Mouse (Mus musculus) forebrain, embryonic 12.5 days (tissue): ENCODE data around the gene Tnk1. TPM values are rescaled to one million over a fixed set of nuclear protein-coding genes. Genes with fewer than 3 reads are reported as not detected.
"Not testable (repeated sequence)": the region's sequence is repeated elsewhere in the genome, so short reads cannot be mapped to it uniquely, and the experiment has no call there.

Experiments used
- ATAC-seq: fragments of 200-750 bp; cut with Nextera tagmentation; 2 replicates; pipeline ENCODE4 v1.8.0; 2017; ENCODE audit warnings: moderate TSS enrichment; ENCODE audit not compliant: low FRiP score
- H3K27ac ChIP-seq: fragments of 300-500 bp; sonication (generic); 2 replicates; pipeline ENCODE4 v1.5.1; 2016; ENCODE audit warnings: mild to moderate bottlenecking
- H3K27me3 ChIP-seq: fragments of 300-500 bp; sonication (generic); 2 replicates; pipeline ENCODE4 v1.6.1; 2016; ENCODE audit warnings: mild to moderate bottlenecking
- H3K36me3 ChIP-seq: fragments of 300-500 bp; sonication (generic); replicated peaks from 2 replicates; pipeline ENCODE4 v1.6.1; 2016; ENCODE audit warnings: mild to moderate bottlenecking
- H3K4me1 ChIP-seq: fragments of 300-500 bp; sonication (generic); 2 replicates; pipeline ENCODE4 v1.6.1; 2016
- H3K4me2 ChIP-seq: fragments of 300-500 bp; sonication (generic); 2 replicates; pipeline ENCODE4 v1.6.1; 2016; ENCODE audit warnings: mild to moderate bottlenecking, moderate library complexity
- H3K4me3 ChIP-seq: fragments of 300-500 bp; sonication (generic); replicated peaks from 2 replicates; pipeline ENCODE4 v1.5.1; 2016; ENCODE audit warnings: mild to moderate bottlenecking
- H3K9ac ChIP-seq: fragments of 300-500 bp; sonication (generic); 2 replicates; pipeline ENCODE4 v1.6.1; 2016; ENCODE audit warnings: mild to moderate bottlenecking
- H3K9me3 ChIP-seq: fragments of 300-500 bp; sonication (generic); 2 replicates; pipeline ENCODE4 v1.6.1; 2016
- WGBS: fragments of 180-500 bp; shearing (Covaris S2); methylation state at CpG from one replicate; pipeline ENCODE4 v1.1.7; 2016; 5-methylcytosine and 5-hydroxymethylcytosine counted together
- polyA plus RNA-seq: library from polyadenylated mRNA; unstranded; fragments of >200 nt; fragmentation: Nextera tagmentation; extraction: Ambion mirVana; gene quantifications from 2 replicates; pipeline ENCODE4 v1.2.1, GENCODE M21; 2016

Gene Tnk1
- polyA plus RNA-seq, 1 experiment from 2014 or later = 0.60 TPM

GRCm38 (mm10) chr11:69876186-69876585, 17.7 kb upstream of the Tnk1 start:
- Histone ChIP-seq H3K4me2 (no peak overlapping the region), H3K4me1 (peaks cover 28% of the 10 kb centered on the region)
- 74% methylated on average over 7 of the region's 7 CpGs for WGBS

GRCm38 (mm10) chr11:69872451-69872850, 13.9 kb upstream of the Tnk1 start:
- no peak overlapping the region for H3K4me3 ChIP-seq
- no peak overlapping the region for H3K4me2 ChIP-seq
- H3K36me3 ChIP-seq = no peaks in the 10 kb centered on the region
- no peak overlapping the region for H3K27ac ChIP-seq
- no peak overlapping the region for H3K9ac ChIP-seq
- peaks cover 7% of the 10 kb centered on the region for H3K4me1 ChIP-seq
- no peaks in the 10 kb centered on the region for H3K9me3 ChIP-seq
- no peak for ATAC-seq
- H3K27me3 ChIP-seq = no peaks in the 10 kb centered on the region
- 82% methylated on average over 4 of the region's 4 CpGs for WGBS

More at GRCm38 (mm10) chr11:69876186-69876585, 17.7 kb upstream of the Tnk1 start:
- Histone ChIP-seq H3K27ac (no peak overlapping the region), H3K9ac (no peak overlapping the region), H3K27me3 (peaks cover 18% of the 10 kb centered on the region), H3K36me3 (no peaks in the 10 kb centered on the region), H3K9me3 (no peaks in the 10 kb centered on the region), H3K4me3 (no peak overlapping the region)
- no peak for ATAC-seq

- Histone ChIP-seq H3K4me1 (peaks cover 2% of the 10 kb centered on the region), H3K36me3 (no peaks in the 10 kb centered on the region), H3K9me3 (no peaks in the 10 kb centered on the region), H3K27me3 (no peaks in the 10 kb centered on the region), H3K4me3 (no peak overlapping the region), H3K4me2 (no peak overlapping the region), H3K27ac (no peak overlapping the region), H3K9ac (no peak overlapping the region)
- 94% methylated on average over 7 of the region's 7 CpGs for WGBS
- no peak for ATAC-seq
Measured at GRCm38 (mm10) chr11:69871822-69872221, 13.3 kb upstream of the Tnk1 start.

- no peaks in the 10 kb centered on the region for H3K36me3 ChIP-seq
- ATAC-seq = no peak
- WGBS = 80% methylated on average over 2 of the region's 2 CpGs
- H3K9ac ChIP-seq = no peak overlapping the region
- no peak overlapping the region for H3K4me3 ChIP-seq
- H3K9me3 ChIP-seq = no peaks in the 10 kb centered on the region
- 0 out of 2 replicates have a peak, but pooled peaks cover 7% of the 10 kb centered on the region for H3K4me1 ChIP-seq
- no peak overlapping the region for H3K27ac ChIP-seq
- H3K27me3 ChIP-seq = no peaks in the 10 kb centered on the region
- no peak overlapping the region for H3K4me2 ChIP-seq
Measured at GRCm38 (mm10) chr11:69870289-69871069, 11.9 kb upstream of the Tnk1 start.

GRCm38 (mm10) chr11:69867335-69867734, 8.8 kb upstream of the Tnk1 start:
- Histone ChIP-seq H3K4me2 (no peak overlapping the region), H3K27me3 (no peaks in the 10 kb centered on the region), H3K9me3 (no peaks in the 10 kb centered on the region), H3K4me3 (no peak overlapping the region), H3K9ac (no peak overlapping the region), H3K4me1 (0 out of 2 replicates have a peak, but pooled peaks cover 7% of the 10 kb centered on the region), H3K36me3 (no peaks in the 10 kb centered on the region), H3K27ac (no peak overlapping the region)
- no peak for ATAC-seq
- 70% methylated on average over 9 of the region's 9 CpGs for WGBS

GRCm38 (mm10) chr11:69865561-69865960, 7.0 kb upstream of the Tnk1 start:
- H3K4me2 ChIP-seq = no peak overlapping the region
- 88% methylated on average over 9 of the region's 9 CpGs for WGBS
- ATAC-seq = no peak
- H3K9ac ChIP-seq = no peak overlapping the region
- no peak overlapping the region for H3K27ac ChIP-seq
- H3K4me1 ChIP-seq = 0 out of 2 replicates have a peak, but pooled peaks cover 7% of the 10 kb centered on the region
- no peaks in the 10 kb centered on the region for H3K27me3 ChIP-seq
- no peaks in the 10 kb centered on the region for H3K9me3 ChIP-seq
- no peak overlapping the region for H3K4me3 ChIP-seq
- no peaks in the 10 kb centered on the region for H3K36me3 ChIP-seq

- no peak overlapping the region for H3K27ac ChIP-seq
- 56% methylated on average over 8 of the region's 8 CpGs for WGBS
Measured at GRCm38 (mm10) chr11:69864138-69864860, 5.8 kb upstream of the Tnk1 start.

GRCm38 (mm10) chr11:69863729-69864128, 5.2 kb upstream of the Tnk1 start:
- not testable (repeated sequence) for H3K36me3 ChIP-seq, H3K9ac ChIP-seq, H3K9me3 ChIP-seq, H3K4me3 ChIP-seq, H3K27ac ChIP-seq, ATAC-seq, H3K4me2 ChIP-seq, H3K4me1 ChIP-seq
- peaks cover 13% of the 10 kb centered on the region for H3K27me3 ChIP-seq
- WGBS = 80% methylated on average over 3 of the region's 3 CpGs

More at GRCm38 (mm10) chr11:69864138-69864860, 5.8 kb upstream of the Tnk1 start:
- Histone ChIP-seq H3K4me2 (no peak overlapping the region), H3K9ac (no peak overlapping the region), H3K4me1 (0 out of 2 replicates have a peak, but pooled peaks cover 7% of the 10 kb centered on the region), H3K9me3 (no peaks in the 10 kb centered on the region), H3K36me3 (no peaks in the 10 kb centered on the region), H3K4me3 (no peak overlapping the region), H3K27me3 (peaks cover 8% of the 10 kb centered on the region)
- ATAC-seq = no peak

GRCm38 (mm10) chr11:69855347-69855746, 3.2 kb downstream of the Tnk1 start:
- Histone ChIP-seq H3K9ac (no peak overlapping the region), H3K36me3 (peaks cover 17% of the 10 kb centered on the region), H3K4me2 (peak overlapping the region; percentile 4; the same call in 1 of the 2 replicates), H3K27me3 (peaks cover 27% of the 10 kb centered on the region), H3K4me3 (no peak overlapping the region), H3K4me1 (peaks cover 12% of the 10 kb centered on the region), H3K9me3 (no peaks in the 10 kb centered on the region), H3K27ac (0 out of 2 replicates have a peak overlapping the region, but pooled peaks have one; percentile 33)
- ATAC-seq = no peak; the same call in 1 of the 2 replicates
- WGBS = 16% methylated on average over 16 of the region's 16 CpGs

GRCm38 (mm10) chr11:69854680-69855079, 3.9 kb downstream of the Tnk1 start:
- WGBS = 88% methylated on average over 10 of the region's 10 CpGs
- H3K9ac ChIP-seq = no peak overlapping the region
- no peak overlapping the region for H3K4me3 ChIP-seq
- no peaks in the 10 kb centered on the region for H3K9me3 ChIP-seq
- peaks cover 23% of the 10 kb centered on the region for H3K36me3 ChIP-seq
- ATAC-seq = no peak
- 0 out of 2 replicates have a peak overlapping the region, but pooled peaks have one; percentile 33 for H3K27ac ChIP-seq
- peaks cover 15% of the 10 kb centered on the region for H3K4me1 ChIP-seq
- H3K27me3 ChIP-seq = peaks cover 23% of the 10 kb centered on the region
- H3K4me2 ChIP-seq = no peak overlapping the region

GRCm38 (mm10) chr11:69853994-69854393, 4.5 kb downstream of the Tnk1 start:
- Histone ChIP-seq H3K27me3 (peaks cover 16% of the 10 kb centered on the region), H3K4me2 (no peak overlapping the region), H3K4me1 (peaks cover 15% of the 10 kb centered on the region), H3K36me3 (peaks cover 30% of the 10 kb centered on the region), H3K9me3 (no peaks in the 10 kb centered on the region), H3K4me3 (no peak overlapping the region), H3K27ac (no peak overlapping the region), H3K9ac (no peak overlapping the region)
- 79% methylated on average over 7 of the region's 7 CpGs for WGBS
- no peak for ATAC-seq

- 81% methylated on average over 8 of the region's 8 CpGs for WGBS
- Histone ChIP-seq H3K27me3 (no peaks in the 10 kb centered on the region), H3K9ac (no peak overlapping the region), H3K4me3 (no peak overlapping the region), H3K4me2 (no peak overlapping the region), H3K4me1 (peaks cover 32% of the 10 kb centered on the region), H3K36me3 (peaks cover 40% of the 10 kb centered on the region), H3K27ac (no peak overlapping the region), H3K9me3 (no peaks in the 10 kb centered on the region)
- ATAC-seq = no peak
Measured at GRCm38 (mm10) chr11:69850754-69851153, 7.8 kb downstream of the Tnk1 start.
